Comparison of ENCODE assay signal across 19 mouse cellular contexts in genomic region chr5:144804181-144804580, GRCm38 (mm10). TPM values are rescaled to one million over a fixed set of nuclear protein-coding genes. Genes with fewer than 3 reads are reported as not detected.
"Had no signal": no experiment of that assay in that cellular context is flagged by ENCODE, and none has a peak within 500 bp of the region (broad histone marks: within the 10 kb centered on the region; RNA-seq: fewer than 3 reads in every experiment).

No protein-coding gene starts in this region.

- DNase-seq: kidney, adult 9 months; kidney, postnatal 36 days; layer of hippocampus, adult 9-11 months; liver; lung, adult 2 months; lung, postnatal 10 days; spleen, adult 18-20 months; thymus, adult 2 months; thymus, postnatal 25 days had no signal

- H3K27me3 ChIP-seq: limb, embryonic 12.5 days; megakaryocyte, embryonic 14.5 days; midbrain, embryonic 15.5 days; neural tube, embryonic 12.5 days had no signal

- H3K4me2 ChIP-seq: limb, embryonic 12.5 days; midbrain, embryonic 11.5 days; midbrain, embryonic 15.5 days; neural tube, embryonic 12.5 days had no signal

- H3K4me3 ChIP-seq: limb, embryonic 12.5 days; megakaryocyte, embryonic 14.5 days; midbrain, embryonic 15.5 days; neural tube, embryonic 12.5 days had no signal

- H3K9ac ChIP-seq: limb, embryonic 12.5 days; liver, embryonic 14.5 days; midbrain, embryonic 15.5 days; neural tube, embryonic 12.5 days had no signal

- H3K4me1 ChIP-seq: limb, embryonic 12.5 days; midbrain, embryonic 15.5 days; neural tube, embryonic 12.5 days had no signal

- H3K9me3 ChIP-seq: limb, embryonic 12.5 days; megakaryocyte, embryonic 14.5 days; midbrain, embryonic 15.5 days; neural tube, embryonic 12.5 days had no signal

- ATAC-seq: midbrain, embryonic 15.5 days had no signal

- H3K27ac ChIP-seq: kidney, postnatal 0 days; limb, embryonic 12.5 days; liver, embryonic 14.5 days; macrophage; midbrain, embryonic 15.5 days; neural tube, embryonic 12.5 days had no signal

RNA-seq across cellular contexts. Expression of gene Tmem130, which starts 42.6 kb away (rescaled TPM):
- total RNA-seq: monocyte, adult 5-6 weeks; neutrophil, adult 5-6 weeks had no signal
- polyA plus RNA-seq: macrophage had no signal
